Mouse (Mus musculus): ENCODE data around the gene Arpc5. TPM values are rescaled to one million over a fixed set of nuclear protein-coding genes. Genes with fewer than 3 reads are reported as not detected.

The Arpc5 gene
- polyA plus RNA-seq, 1 experiment from 2014 or later: 275 TPM

Other genes with a start within 250 kb of the Arpc5 start
- gene Apobec4, start 16.0 kb upstream of the Arpc5 start, polyA plus RNA-seq (2016; fragmentation: Nextera tagmentation; extraction: Ambion mirVana): not detected in 2 replicates
- 19.8 and 20.9 TPM in 2 replicates for gene Rgl1, start 191 bp upstream of the Arpc5 start, polyA plus RNA-seq (2016; fragmentation: Nextera tagmentation; extraction: Ambion mirVana)
- gene Ncf2, start 33.7 kb downstream of the Arpc5 start, polyA plus RNA-seq (2016; fragmentation: Nextera tagmentation; extraction: Ambion mirVana): 1.8 and 2.2 TPM in 2 replicates
- 34.1 and 46.7 TPM in 2 replicates for gene Smg7, start 136.1 kb downstream of the Arpc5 start, polyA plus RNA-seq (2016; fragmentation: Nextera tagmentation; extraction: Ambion mirVana)
- gene Nmnat2, start 188.5 kb downstream of the Arpc5 start, polyA plus RNA-seq (2016; fragmentation: Nextera tagmentation; extraction: Ambion mirVana): 23.7 and 24.3 TPM in 2 replicates